Mouse (Mus musculus) heart, embryonic 11.5 days (tissue): ENCODE measurements around the gene Ccdc84. TPM values are rescaled to one million over a fixed set of nuclear protein-coding genes. Genes with fewer than 3 reads are reported as not detected.
"Not testable (repeated sequence)": the region's sequence is repeated elsewhere in the genome, so short reads cannot be mapped to it uniquely, and the experiment has no call there.

ENCODE experiments used
- ATAC-seq: fragments of 200-750 bp; cut with Nextera tagmentation; replicated peaks from 2 replicates; pipeline ENCODE4 v1.8.0; 2017; ENCODE audit warnings: moderate library complexity; ENCODE audit not compliant: insufficient number of reproducible peaks, low FRiP score, low TSS enrichment
- H3K27ac ChIP-seq: fragments of 300-500 bp; sonication (generic); 2 replicates; pipeline ENCODE4 v1.5.1; 2014; ENCODE audit warnings: mild to moderate bottlenecking, low read depth, low read length
- H3K27me3 ChIP-seq: fragments of 300-500 bp; sonication (generic); 2 replicates; pipeline ENCODE4 v1.6.1; 2014; ENCODE audit warnings: mild to moderate bottlenecking, low read length, mixed read lengths; ENCODE audit not compliant: control insufficient read depth, insufficient read depth
- H3K36me3 ChIP-seq: fragments of 300-500 bp; sonication (generic); 2 replicates; pipeline ENCODE4 v1.6.1; 2014; ENCODE audit warnings: mild to moderate bottlenecking, low read length, moderate library complexity, mixed read lengths; ENCODE audit not compliant: control insufficient read depth, insufficient read depth
- H3K4me1 ChIP-seq: fragments of 300-500 bp; sonication (generic); 2 replicates; pipeline ENCODE4 v1.6.1; 2014; ENCODE audit warnings: low read length; ENCODE audit not compliant: control insufficient read depth, insufficient read depth
- H3K4me2 ChIP-seq: fragments of 300-500 bp; sonication (generic); 2 replicates; pipeline ENCODE4 v1.6.1; 2014; ENCODE audit warnings: mild to moderate bottlenecking, moderate library complexity
- H3K4me3 ChIP-seq: fragments of 300-500 bp; sonication (generic); 2 replicates; pipeline ENCODE4 v1.5.1; 2014; ENCODE audit warnings: low read depth, low read length
- H3K9ac ChIP-seq: fragments of 300-500 bp; sonication (generic); 2 replicates; pipeline ENCODE4 v1.6.1; 2014; ENCODE audit warnings: mild to moderate bottlenecking, low read depth, low read length, moderate library complexity
- H3K9me3 ChIP-seq: fragments of 300-500 bp; sonication (generic); replicated peaks from 2 replicates; pipeline ENCODE4 v1.6.1; 2016; ENCODE audit warnings: low read length; ENCODE audit not compliant: control insufficient read depth
- WGBS: fragments of 180-500 bp; shearing (Covaris S2); extraction: QIAGEN DNeasy Blood & Tissue Kit; methylation state at CpG from one replicate; pipeline ENCODE4 v1.1.7; 2014; ENCODE audit not compliant: insufficient replicate concordance; 5-methylcytosine and 5-hydroxymethylcytosine counted together
- polyA plus RNA-seq: library from polyadenylated mRNA; unstranded; fragments of >200 nt; fragmentation: Nextera tagmentation; extraction: Ambion mirVana; gene quantifications from 2 replicates; pipeline ENCODE4 v1.2.1, GENCODE M21; 2014

Ccdc84 gene
- polyA plus RNA-seq, 1 experiment from 2014 or later, result 21.8 TPM

GRCm38 (mm10) chr9:44412306-44412705, 6.1 kb downstream of the Ccdc84 start:
- peaks cover 8% of the 10 kb centered on the region for H3K4me1 ChIP-seq
- no peak overlapping the region for H3K27ac ChIP-seq
- no peak overlapping the region for H3K9ac ChIP-seq
- ATAC-seq, result no peak
- no peak overlapping the region for H3K4me2 ChIP-seq
- H3K36me3 ChIP-seq, result peaks cover 26% of the 10 kb centered on the region
- H3K9me3 ChIP-seq, result no peaks in the 10 kb centered on the region
- 70% methylated on average over 4 of the region's 4 CpGs for WGBS
- H3K27me3 ChIP-seq, result no peaks in the 10 kb centered on the region
- no peak overlapping the region for H3K4me3 ChIP-seq

GRCm38 (mm10) chr9:44411601-44412130, 6.7 kb downstream of the Ccdc84 start:
- 86% methylated on average over 1 of the region's 1 CpGs for WGBS
- H3K9me3 ChIP-seq, result no peaks in the 10 kb centered on the region
- peaks cover 26% of the 10 kb centered on the region for H3K36me3 ChIP-seq
- no peak overlapping the region for H3K4me2 ChIP-seq
- H3K27ac ChIP-seq, result no peak overlapping the region
- H3K4me3 ChIP-seq, result no peak overlapping the region
- H3K27me3 ChIP-seq, result no peaks in the 10 kb centered on the region
- H3K9ac ChIP-seq, result no peak overlapping the region
- H3K4me1 ChIP-seq, result peaks cover 4% of the 10 kb centered on the region
- no peak for ATAC-seq

- Histone ChIP-seq H3K4me3 (no peak overlapping the region), H3K9ac (no peak overlapping the region), H3K36me3 (peaks cover 26% of the 10 kb centered on the region), H3K4me1 (peaks cover 4% of the 10 kb centered on the region), H3K9me3 (no peaks in the 10 kb centered on the region), H3K27me3 (no peaks in the 10 kb centered on the region), H3K27ac (no peak overlapping the region), H3K4me2 (no peak overlapping the region)
- 85% methylated on average over 2 of the region's 2 CpGs for WGBS
- no peak for ATAC-seq
Measured at GRCm38 (mm10) chr9:44410647-44411336, 7.6 kb downstream of the Ccdc84 start.

- Histone ChIP-seq H3K36me3 (peaks cover 36% of the 10 kb centered on the region), H3K9ac (peak overlapping the region; percentile 95; the same call in 1 of the 2 replicates), H3K4me2 (peak overlapping the region; percentile 80), H3K4me3 (peak overlapping the region; percentile 90)
- H3K9me3 ChIP-seq, ATAC-seq, H3K4me1 ChIP-seq, H3K27me3 ChIP-seq, H3K27ac ChIP-seq: not testable (repeated sequence)
- WGBS, result 75% methylated on average over 9 of the region's 9 CpGs
Measured at GRCm38 (mm10) chr9:44408693-44409092, 9.7 kb downstream of the Ccdc84 start.

- no peaks in the 10 kb centered on the region for H3K27me3 ChIP-seq
- peak overlapping the region; percentile 90 for H3K27ac ChIP-seq
- peak overlapping the region; percentile 90 for H3K4me3 ChIP-seq
- peak overlapping the region; percentile 80 for H3K4me2 ChIP-seq
- H3K36me3 ChIP-seq, result peaks cover 40% of the 10 kb centered on the region
- no peak for ATAC-seq
- peak overlapping the region; percentile 95 for H3K9ac ChIP-seq
- H3K9me3 ChIP-seq, result no peaks in the 10 kb centered on the region
- under 1% methylated on average over 24 of the region's 24 CpGs for WGBS
- peaks cover 4% of the 10 kb centered on the region for H3K4me1 ChIP-seq
Measured at GRCm38 (mm10) chr9:44407752-44408097, 10.6 kb downstream of the Ccdc84 start.

- no peaks in the 10 kb centered on the region for H3K27me3 ChIP-seq
- peak within 1 kb of the TSS; percentile 90 for H3K4me3 ChIP-seq
- peaks cover 41% of the 10 kb centered on the region for H3K36me3 ChIP-seq
- peak; percentile 93 for ATAC-seq
- peak within 1 kb of the TSS; percentile 90 for H3K27ac ChIP-seq
- peak within 1 kb of the TSS; percentile 95 for H3K9ac ChIP-seq
- no peaks in the 10 kb centered on the region for H3K9me3 ChIP-seq
- peaks cover 4% of the 10 kb centered on the region for H3K4me1 ChIP-seq
- peak within 1 kb of the TSS; percentile 80 for H3K4me2 ChIP-seq
- WGBS, result under 1% methylated on average over 51 of the region's 51 CpGs
Measured at GRCm38 (mm10) chr9:44406906-44407751, 11.2 kb downstream of the Ccdc84 start, which contains the start of the genes Rps25 and Trappc4. Gene Rps25, plus strand, starts transcription at chr9:44407139. Gene Trappc4, minus strand, starts transcription at chr9:44407600.

GRCm38 (mm10) chr9:44405011-44405410, 13.4 kb downstream of the Ccdc84 start:
- WGBS, result 76% methylated on average over 3 of the region's 3 CpGs
- Histone ChIP-seq H3K4me3 (no peak overlapping the region), H3K4me1 (peaks cover 4% of the 10 kb centered on the region), H3K9me3 (no peaks in the 10 kb centered on the region), H3K27me3 (no peaks in the 10 kb centered on the region), H3K27ac (no peak overlapping the region), H3K36me3 (peaks cover 45% of the 10 kb centered on the region), H3K4me2 (no peak overlapping the region), H3K9ac (no peak overlapping the region)
- ATAC-seq, result no peak

GRCm38 (mm10) chr9:44401081-44401480, 17.3 kb downstream of the Ccdc84 start:
- H3K4me3 ChIP-seq, result no peak overlapping the region
- WGBS, result 68% methylated on average over 4 of the region's 4 CpGs
- H3K9ac ChIP-seq, result no peak overlapping the region
- peaks cover 39% of the 10 kb centered on the region for H3K36me3 ChIP-seq
- ATAC-seq, result no peak
- peaks cover 9% of the 10 kb centered on the region for H3K4me1 ChIP-seq
- H3K27ac ChIP-seq, result no peak overlapping the region
- H3K9me3 ChIP-seq, result no peaks in the 10 kb centered on the region
- H3K27me3 ChIP-seq, result no peaks in the 10 kb centered on the region
- no peak overlapping the region for H3K4me2 ChIP-seq
